Mouse (Mus musculus) gastrocnemius, adult 2 months (tissue): ENCODE measurements around the gene Samd8. TPM values are rescaled to one million over a fixed set of nuclear protein-coding genes. Genes with fewer than 3 reads are reported as not detected.
A peak's percentile ranks its signal among the peaks of the same experiment; 100 is the strongest.

Experiments used
- DNase-seq: peaks from one replicate; pipeline ENCODE4 v3.0.0; 2022
- H3K27ac ChIP-seq: fragments of 200-600 bp; 2 replicates; pipeline ENCODE4 v1.8.1; 2022; ENCODE audit warnings: mild to moderate bottlenecking
- H3K4me3 ChIP-seq: fragments of 200-600 bp; 2 replicates; pipeline ENCODE4 v1.8.1; 2022; ENCODE audit warnings: mild to moderate bottlenecking, moderate library complexity
- CTCF ChIP-seq: fragments of 200-600 bp; IDR thresholded peaks from 2 replicates; pipeline ENCODE4 v1.8.1; 2022; ENCODE audit warnings: antibody characterized with exemption, mild to moderate bottlenecking, moderate library complexity
- intact Hi-C: fragments of 180-260 bp; cut with DNase I; formaldehyde crosslinking; loops from one replicate; pipeline ENCODE4 v1.15.1; 2025
- total RNA-seq, 2 experiments: library from RNA; stranded (reverse); gene quantifications; 2 replicates each; pipeline ENCODE4 v1.2.3; 2021

Gene Samd8
- total RNA-seq, 2 experiments from 2014 or later, result 57.3 to 63.4 TPM

DNA sequence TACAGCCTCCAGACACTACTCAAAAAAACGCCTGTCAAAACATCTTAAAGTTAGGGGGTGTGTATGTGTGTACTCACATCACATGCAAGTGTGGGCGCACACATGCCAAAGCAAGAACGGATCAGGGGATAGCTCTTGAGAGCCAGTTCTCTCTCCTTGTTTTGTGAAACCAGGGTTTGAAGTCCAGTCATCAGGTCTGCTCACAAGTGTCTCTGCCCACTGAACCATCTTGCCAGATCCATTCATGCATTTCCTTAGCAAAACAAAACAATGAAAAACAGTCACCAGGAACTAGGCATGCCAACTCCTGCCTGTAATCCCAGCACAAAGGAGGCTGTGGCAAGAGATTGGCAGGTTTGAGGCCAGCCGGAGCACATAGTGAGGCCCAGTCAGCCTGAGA, 36.2 kb downstream of the Samd8 start:
- Histone ChIP-seq H3K27ac (no peak overlapping the region), H3K4me3 (no peak overlapping the region)
- no peak for DNase-seq
- no peak for TF ChIP-seq CTCF
- intact Hi-C loops, result no loop called here

DNA sequence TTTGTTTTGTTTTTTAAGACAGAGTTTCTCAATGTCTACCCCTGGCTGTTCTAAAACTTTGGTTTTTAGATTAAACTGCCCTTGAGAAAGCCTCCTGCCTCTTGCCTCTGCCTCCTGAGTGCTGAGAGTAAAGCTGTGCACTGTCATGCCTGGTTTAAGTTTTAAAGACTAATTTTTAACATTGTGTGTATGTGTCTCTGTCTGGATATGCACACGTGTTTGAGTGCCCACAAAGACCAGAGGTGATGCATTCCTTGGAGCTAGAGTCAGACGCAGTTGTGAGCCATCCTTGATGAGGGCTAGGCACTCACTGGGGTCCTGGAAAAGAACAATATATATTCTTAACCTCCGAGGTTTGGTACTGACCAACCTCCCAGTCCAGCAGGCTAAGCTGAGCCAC, 37.0 kb downstream of the Samd8 start:
- DNase-seq, result no peak
- no peak for TF ChIP-seq CTCF
- intact Hi-C loops, result no loop called here
- no peak overlapping the region for H3K4me3 ChIP-seq
- H3K27ac ChIP-seq, result no peak overlapping the region

DNA sequence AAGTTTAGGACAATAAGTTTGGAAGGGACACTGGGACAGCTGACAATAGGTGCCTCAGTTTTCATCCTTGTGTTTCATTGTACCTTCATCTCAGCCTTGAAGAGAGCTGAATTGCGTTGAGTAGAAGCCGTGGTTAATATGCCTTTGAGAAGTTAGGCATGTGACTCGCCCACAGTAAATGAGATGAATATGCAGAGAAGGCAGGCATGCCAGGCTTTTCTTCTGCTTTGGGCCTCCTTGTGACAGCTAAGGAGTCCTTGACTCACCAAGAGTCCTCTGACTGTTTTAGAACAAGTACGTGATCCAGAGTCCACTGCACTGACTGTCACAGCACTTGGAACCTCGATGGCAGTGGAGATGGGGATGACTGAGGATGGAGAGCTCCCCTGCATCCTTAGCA, 37.8 kb downstream of the Samd8 start:
- no peak for DNase-seq
- intact Hi-C loops, result no loop called here
- TF ChIP-seq CTCF, result no peak
- no peak overlapping the region for H3K4me3 ChIP-seq
- no peak overlapping the region for H3K27ac ChIP-seq

DNA sequence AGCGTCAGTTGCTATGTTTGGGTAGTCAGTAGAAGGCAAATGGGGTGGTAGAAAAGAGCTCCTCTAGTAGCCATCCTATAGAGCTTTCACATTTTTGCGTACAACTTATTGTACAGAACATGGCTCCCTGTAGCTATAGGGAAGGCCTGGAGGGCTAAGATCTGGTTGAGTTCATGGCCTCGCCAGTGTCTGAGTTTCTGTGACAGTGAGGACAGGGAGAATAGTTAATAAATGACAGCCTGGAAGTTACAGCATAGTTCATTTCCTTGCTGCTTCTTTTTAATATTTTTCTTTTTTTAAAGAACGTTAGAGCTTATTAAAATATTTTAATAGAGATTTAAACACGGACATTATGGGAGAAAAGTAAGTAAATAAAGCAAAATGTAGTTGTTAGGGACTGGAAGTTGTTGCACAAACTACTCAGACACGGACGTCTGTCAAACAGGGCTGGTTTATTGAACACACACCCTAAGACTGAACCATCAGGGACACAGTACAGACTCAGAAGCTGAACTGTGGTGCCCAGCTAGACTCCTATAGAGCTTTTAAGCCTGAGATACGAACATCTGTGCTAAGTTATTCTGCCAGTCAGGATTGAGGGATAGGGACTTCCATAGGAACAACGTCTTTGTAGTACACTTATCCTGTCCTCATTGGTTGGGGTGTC, 40.4 kb downstream of the Samd8 start:
- no peak overlapping the region for H3K27ac ChIP-seq
- no peak overlapping the region for H3K4me3 ChIP-seq
- DNase-seq, result no peak
- TF ChIP-seq CTCF, result no peak
- intact Hi-C loops, result no loop called here

DNA sequence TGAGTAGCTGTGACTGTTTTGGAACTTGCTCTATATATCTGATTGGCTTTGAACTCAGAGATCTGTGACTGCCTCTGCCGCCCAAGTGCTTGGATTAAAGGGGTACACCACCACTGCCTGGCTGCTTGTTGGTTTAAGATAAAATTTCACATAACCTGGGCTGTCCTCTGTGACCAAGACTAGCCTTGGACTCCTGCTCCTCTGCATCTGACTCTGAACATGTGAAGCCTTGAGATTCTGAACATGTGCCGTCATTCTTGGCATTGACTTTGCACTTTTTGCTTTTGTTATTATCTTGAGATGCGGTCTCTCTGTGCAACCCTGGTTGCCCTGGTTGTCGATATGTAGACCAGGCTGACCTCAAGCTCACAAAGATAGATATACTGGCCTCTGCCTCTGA, 41.4 kb downstream of the Samd8 start:
- no peak for TF ChIP-seq CTCF
- no peak for DNase-seq
- no peak overlapping the region for H3K27ac ChIP-seq
- H3K4me3 ChIP-seq, result no peak overlapping the region
- intact Hi-C loops, result no loop called here

DNA sequence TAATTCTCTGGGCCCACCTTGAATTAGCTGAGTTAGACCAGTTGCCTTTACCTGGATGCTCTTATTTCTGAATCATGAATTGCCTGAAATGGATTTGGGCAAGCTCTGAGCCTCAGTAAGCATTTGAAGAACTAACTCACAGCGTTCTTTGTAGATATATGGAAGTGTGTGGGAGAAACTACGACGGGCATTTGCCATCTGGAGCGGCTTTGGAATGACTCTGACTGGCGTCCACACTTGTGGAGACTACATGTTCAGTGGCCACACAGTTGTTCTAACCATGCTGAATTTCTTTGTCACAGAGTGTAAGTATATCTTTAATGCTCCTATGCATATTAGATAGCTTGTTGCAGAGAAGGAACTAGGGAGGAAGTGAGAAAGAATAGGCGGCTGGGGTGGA, 41.9 kb downstream of the Samd8 start:
- TF ChIP-seq CTCF, result no peak
- intact Hi-C loops, result no loop called here
- no peak for DNase-seq
- H3K4me3 ChIP-seq, result no peak overlapping the region
- H3K27ac ChIP-seq, result no peak overlapping the region

DNA sequence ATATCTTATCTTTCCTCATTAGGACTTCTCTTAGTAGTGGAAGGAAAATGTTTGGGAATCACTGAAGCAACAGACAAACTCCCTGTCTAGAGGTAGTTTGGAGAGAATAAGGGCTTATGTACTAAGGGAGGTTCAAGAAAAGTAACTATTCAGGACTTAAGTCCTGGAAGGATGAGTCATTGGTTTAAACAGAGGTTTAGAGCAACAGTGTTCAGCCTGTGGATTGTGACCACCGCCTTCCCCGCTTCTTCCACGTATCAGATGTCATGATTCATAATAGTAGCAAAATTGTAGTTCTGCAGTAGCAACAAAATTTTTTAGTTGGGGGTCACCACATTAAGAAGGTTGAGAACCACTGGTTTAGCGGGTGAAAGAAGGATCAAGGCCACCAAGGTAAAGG, 50.3 kb downstream of the Samd8 start:
- Histone ChIP-seq H3K27ac (no peak overlapping the region), H3K4me3 (no peak overlapping the region)
- intact Hi-C loops, result no loop called here
- TF ChIP-seq CTCF, result no peak
- DNase-seq, result no peak

DNA sequence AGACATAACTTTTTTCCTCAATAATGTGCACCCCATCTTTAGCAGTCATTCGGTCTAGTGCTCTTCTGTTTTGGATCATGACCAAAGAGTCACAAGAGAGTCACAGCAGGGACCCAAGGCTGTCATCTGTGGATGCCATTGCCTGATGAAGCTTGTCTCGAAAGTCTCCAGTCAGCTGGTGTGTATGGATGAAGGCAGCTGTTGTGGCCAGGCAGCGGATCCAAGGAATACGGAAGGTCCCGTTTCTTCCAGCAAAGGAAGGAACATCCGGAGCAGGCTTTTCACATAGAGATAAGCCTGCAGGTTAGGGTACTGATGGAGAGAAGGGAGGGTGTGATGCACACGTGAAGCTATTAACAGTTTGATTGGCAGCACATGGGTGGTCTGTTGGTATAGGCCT, 51.3 kb downstream of the Samd8 start:
- H3K27ac ChIP-seq, result no peak overlapping the region
- intact Hi-C loops, result no loop called here

DNA sequence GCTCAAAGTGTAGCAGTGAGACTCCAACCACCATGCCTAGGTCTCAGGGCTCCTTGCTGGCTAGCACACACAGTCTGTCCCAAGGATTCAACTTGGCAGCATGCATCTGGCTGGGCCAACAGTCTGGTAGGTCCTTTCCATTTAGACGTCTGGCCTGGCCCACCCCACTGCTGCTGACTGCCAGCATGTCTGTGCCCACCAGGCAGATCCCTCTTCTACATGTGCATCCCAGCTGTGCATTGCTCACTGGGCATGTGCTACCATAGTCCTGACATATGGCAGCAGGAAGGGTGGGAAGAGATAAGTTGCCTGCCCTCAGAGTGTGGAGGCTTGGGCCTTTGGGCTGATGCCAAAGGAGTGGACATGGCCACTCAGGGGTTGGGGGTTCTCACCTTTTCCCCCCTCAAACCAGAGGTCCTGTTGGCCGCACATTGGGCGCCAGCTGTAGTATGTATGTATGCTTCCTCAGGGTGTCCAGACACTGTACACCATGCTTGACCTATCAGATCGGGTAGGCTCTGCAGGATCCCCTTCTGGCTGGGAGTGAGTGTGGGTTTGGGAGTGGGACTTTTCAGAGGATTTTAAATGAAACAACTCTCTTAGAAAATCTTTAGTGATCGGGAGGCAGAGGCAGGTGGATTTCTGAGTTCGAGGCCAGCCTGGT, 52.3 kb downstream of the Samd8 start:
- Histone ChIP-seq H3K4me3 (no peak overlapping the region), H3K27ac (no peak overlapping the region)
- no peak for TF ChIP-seq CTCF
- intact Hi-C loops, result no loop called here
- DNase-seq, result no peak

More for the DNA sequence above, 51.3 kb downstream of the Samd8 start:
- DNase-seq, result no peak
- TF ChIP-seq CTCF, result no peak
- no peak overlapping the region for H3K4me3 ChIP-seq

DNA sequence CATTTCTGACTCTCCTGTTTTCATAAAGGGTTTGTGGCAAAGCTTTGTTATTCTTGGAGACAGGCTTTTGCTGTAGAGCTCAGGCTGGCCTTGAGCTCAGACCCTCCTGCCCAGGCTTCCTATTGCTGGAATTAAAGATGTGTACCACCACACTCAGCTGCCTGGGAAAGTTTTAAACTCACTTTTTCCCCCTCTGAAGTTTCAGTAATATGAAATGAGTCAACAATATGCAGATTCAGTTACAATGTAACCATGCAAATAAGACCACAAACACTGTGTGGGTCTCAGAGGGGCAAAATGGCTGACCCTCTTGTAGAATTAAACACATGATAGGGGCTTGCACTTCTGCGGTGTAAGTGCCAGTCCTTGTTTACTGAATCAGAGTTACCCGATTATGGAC, 55.9 kb downstream of the Samd8 start:
- Histone ChIP-seq H3K4me3 (no peak overlapping the region), H3K27ac (no peak overlapping the region)
- intact Hi-C loops, result no loop called here
- TF ChIP-seq CTCF, result no peak
- no peak for DNase-seq

DNA sequence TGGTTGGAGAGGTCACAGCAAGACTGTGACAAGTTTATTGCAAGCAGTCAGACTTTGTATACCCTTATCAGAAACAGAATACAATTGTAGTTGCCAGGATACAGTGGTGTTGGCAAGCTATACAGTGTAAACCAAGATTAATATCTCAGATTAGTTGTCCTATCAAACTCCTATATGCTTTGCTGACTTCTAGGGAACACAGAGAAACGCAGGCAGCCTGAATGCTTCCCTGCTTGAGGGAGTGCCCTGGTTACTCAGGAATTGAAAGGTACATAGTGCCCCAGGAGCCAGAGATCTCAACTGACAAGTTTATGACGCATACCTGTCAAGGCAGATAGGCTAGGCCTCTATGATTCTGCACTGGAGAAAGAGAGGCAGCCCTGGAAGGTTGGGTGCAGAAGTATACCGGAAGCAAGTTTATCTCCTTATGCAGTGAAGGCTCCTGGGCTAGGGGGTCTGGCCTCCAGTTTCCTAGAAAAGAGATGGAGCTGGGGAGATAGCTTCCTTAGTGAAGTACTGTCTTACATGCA, 56.4 kb downstream of the Samd8 start:
- Histone ChIP-seq H3K4me3 (no peak overlapping the region), H3K27ac (no peak overlapping the region)
- no peak for TF ChIP-seq CTCF
- DNase-seq, result no peak
- intact Hi-C loops, result no loop called here

DNA sequence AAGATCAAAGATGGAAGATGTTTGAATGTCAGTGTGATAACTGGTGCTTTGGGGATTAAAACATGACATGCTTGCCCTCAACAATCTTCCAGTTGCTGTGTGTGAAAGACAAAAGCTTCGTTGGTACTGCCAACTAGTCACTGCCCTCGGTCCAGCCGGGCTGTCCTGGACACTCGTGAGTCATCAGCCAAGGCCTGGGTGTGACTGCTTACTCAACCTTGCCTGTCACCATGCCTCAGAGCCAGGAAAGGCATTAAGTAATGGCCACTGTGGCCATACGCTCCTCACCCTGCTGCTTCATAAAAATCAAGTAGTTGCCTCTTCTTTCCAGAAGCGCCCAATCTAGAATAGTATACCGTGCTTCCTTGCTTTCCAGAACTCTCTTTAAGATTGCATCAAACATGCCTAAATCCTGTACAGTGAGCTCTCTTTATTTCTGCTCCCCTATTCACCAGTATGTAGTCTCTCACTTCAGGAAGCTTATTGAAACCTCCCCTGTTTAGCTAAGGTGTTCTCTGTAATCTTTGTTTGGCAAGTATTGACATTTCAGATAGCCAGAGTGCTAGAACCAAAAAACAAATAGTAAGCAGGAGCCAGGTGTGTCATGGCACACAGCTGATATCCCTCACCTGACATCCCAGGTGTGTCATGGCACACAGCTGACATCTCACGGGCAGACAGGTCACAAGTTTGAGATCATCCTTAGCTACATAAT, 58.0 kb downstream of the Samd8 start:
- DNase-seq, result no peak
- intact Hi-C loops, result no loop called here

DNA sequence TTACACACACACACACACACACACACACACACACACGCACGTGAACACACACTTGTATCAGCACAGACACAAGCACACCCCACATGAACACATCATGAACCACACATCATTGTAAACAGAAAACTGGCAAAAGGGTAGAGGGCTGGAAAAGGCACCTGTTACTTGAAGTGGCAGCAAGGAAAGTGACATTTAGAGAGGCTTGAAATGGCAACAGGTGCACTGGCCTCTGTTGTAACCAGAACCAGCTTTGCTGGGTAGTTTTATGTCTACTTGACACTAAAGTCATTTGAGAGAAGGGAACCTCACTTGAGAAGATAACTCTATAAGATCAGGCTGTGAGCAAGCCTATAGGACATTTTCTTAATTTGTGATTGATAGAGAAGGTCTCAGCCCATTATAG, 59.1 kb downstream of the Samd8 start:
- no peak for TF ChIP-seq CTCF
- Histone ChIP-seq H3K27ac (peak overlapping the region; percentile 76), H3K4me3 (no peak overlapping the region)
- no peak for DNase-seq
- intact Hi-C loops, result no loop called here

More for the DNA sequence above, 58.0 kb downstream of the Samd8 start:
- Histone ChIP-seq H3K27ac (peak overlapping the region; percentile 76; the same call in 1 of the 2 replicates), H3K4me3 (no peak overlapping the region)
- no peak for TF ChIP-seq CTCF
